Mouse (Mus musculus) embryo, embryonic 11 days (tissue): ENCODE data around the gene Ralgapa2.
A peak's percentile ranks its signal among the peaks of the same experiment; 100 is the strongest.

Source experiments
- DNase-seq: peaks from one replicate; pipeline ENCODE4 v3.0.0-alpha.2; 2015

The Ralgapa2 gene

GRCm38 (mm10) chr2:146293538-146293937 is 218.6 kb downstream of the Ralgapa2 start:
- no peak for DNase-seq

GRCm38 (mm10) chr2:146290871-146291637 is 221.1 kb downstream of the Ralgapa2 start:
- DNase-seq = peak; percentile 79

- DNase-seq = no peak
Observed at GRCm38 (mm10) chr2:146290366-146290765, 221.8 kb downstream of the Ralgapa2 start.

- DNase-seq = no peak
Observed at GRCm38 (mm10) chr2:146289394-146289793, 222.8 kb downstream of the Ralgapa2 start.

GRCm38 (mm10) chr2:146288326-146288725 is 223.8 kb downstream of the Ralgapa2 start:
- no peak for DNase-seq

- DNase-seq = no peak
Observed at GRCm38 (mm10) chr2:146287531-146287930, 224.6 kb downstream of the Ralgapa2 start.

GRCm38 (mm10) chr2:146281346-146281745 is 230.8 kb downstream of the Ralgapa2 start:
- no peak for DNase-seq

- DNase-seq = no peak
Observed at GRCm38 (mm10) chr2:146280921-146281274, 231.2 kb downstream of the Ralgapa2 start.

- no peak for DNase-seq
Observed at GRCm38 (mm10) chr2:146280221-146280920, 231.8 kb downstream of the Ralgapa2 start.

GRCm38 (mm10) chr2:146279430-146280220 is 232.5 kb downstream of the Ralgapa2 start:
- peak; percentile 35 for DNase-seq

GRCm38 (mm10) chr2:146278381-146278780 is 233.8 kb downstream of the Ralgapa2 start:
- DNase-seq = no peak

- DNase-seq = no peak
Observed at GRCm38 (mm10) chr2:146266539-146266938, 245.6 kb downstream of the Ralgapa2 start.

GRCm38 (mm10) chr2:146265045-146265444 is 247.1 kb downstream of the Ralgapa2 start:
- no peak for DNase-seq

- DNase-seq = no peak
Observed at GRCm38 (mm10) chr2:146262966-146263365, 249.2 kb downstream of the Ralgapa2 start.

- DNase-seq = peak; percentile 71
Observed at GRCm38 (mm10) chr2:146262215-146262614, 249.9 kb downstream of the Ralgapa2 start.

GRCm38 (mm10) chr2:146261146-146261545 is 251.0 kb downstream of the Ralgapa2 start:
- DNase-seq = no peak

GRCm38 (mm10) chr2:146259787-146260560 is 252.2 kb downstream of the Ralgapa2 start:
- DNase-seq = no peak

GRCm38 (mm10) chr2:146258736-146259469 is 253.2 kb downstream of the Ralgapa2 start:
- DNase-seq = peak; percentile 35

- no peak for DNase-seq
Observed at GRCm38 (mm10) chr2:146257609-146258008, 254.5 kb downstream of the Ralgapa2 start.

GRCm38 (mm10) chr2:146257037-146257436 is 255.1 kb downstream of the Ralgapa2 start:
- DNase-seq = peak; percentile 27

- peak; percentile 47 for DNase-seq
Observed at GRCm38 (mm10) chr2:146256321-146256875, 255.7 kb downstream of the Ralgapa2 start.

GRCm38 (mm10) chr2:146255636-146256035 is 256.5 kb downstream of the Ralgapa2 start:
- no peak for DNase-seq
